Mouse (Mus musculus) adrenal gland, postnatal 25 days (tissue): ENCODE results near the gene Prpf39. TPM values are rescaled to one million over a fixed set of nuclear protein-coding genes. Genes with fewer than 3 reads are reported as not detected.

Experiments
- DNase-seq: peaks from one replicate; pipeline ENCODE4 v3.0.0; 2021; ENCODE audit warnings: mixed read lengths
- long read RNA-seq: library from polyadenylated mRNA; stranded (forward); transcript quantifications from one replicate; pipeline ENCODE4 v2.0.0, GENCODE M21; 2021
- total RNA-seq: library from RNA; stranded (reverse); gene quantifications from 2 replicates; pipeline ENCODE4 v1.2.3, GENCODE M21; 2021

Prpf39 gene
- 48.9 and 49.2 TPM in 2 replicates for total RNA-seq
- long read RNA-seq, full-length matches to known transcripts, result 13 of 50 reads
- long read RNA-seq, partial matches to known transcripts, result 5 of 50 reads
- long read RNA-seq, other reads (novel, unspliced or antisense), result 32 of 50 reads

DNA sequence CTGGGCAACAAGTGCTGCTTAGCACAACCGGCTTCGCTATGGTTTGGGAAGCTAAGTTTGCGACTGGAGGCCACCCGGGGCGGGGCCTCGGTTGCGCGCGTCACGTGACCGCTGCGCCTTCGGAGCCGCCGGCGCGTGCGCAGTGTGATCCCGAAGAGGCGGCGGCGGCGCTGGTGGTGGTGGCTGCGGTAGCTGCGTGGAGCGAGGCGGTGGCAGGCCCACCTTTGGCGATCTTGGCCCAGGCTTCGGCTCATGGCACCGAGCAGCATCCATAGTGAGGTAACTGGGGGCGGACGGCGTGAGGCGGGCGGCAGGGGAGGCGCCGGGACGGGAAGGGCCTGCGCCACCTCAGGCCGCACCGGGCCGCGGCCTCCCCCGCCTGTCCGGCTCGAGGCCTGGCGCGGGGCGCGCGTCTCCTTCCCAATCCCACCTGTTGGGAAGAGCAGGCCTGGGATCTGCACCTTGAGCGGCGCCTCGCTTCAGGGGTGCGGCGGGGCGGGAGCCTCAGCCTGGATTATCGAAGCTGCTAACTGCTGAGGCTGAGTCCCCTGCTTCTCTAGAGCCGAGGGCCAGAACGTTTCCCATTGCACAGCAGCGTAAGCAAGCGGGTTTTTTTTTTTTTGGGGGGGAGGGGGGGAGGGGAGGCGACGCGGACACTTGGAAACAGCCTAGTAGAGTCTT is at the start of gene Prpf39:
Gene Prpf39, plus strand, starts transcription at position 144 of the 681 bp plus-strand sequence.
- peak; percentile 94 for DNase-seq

DNA sequence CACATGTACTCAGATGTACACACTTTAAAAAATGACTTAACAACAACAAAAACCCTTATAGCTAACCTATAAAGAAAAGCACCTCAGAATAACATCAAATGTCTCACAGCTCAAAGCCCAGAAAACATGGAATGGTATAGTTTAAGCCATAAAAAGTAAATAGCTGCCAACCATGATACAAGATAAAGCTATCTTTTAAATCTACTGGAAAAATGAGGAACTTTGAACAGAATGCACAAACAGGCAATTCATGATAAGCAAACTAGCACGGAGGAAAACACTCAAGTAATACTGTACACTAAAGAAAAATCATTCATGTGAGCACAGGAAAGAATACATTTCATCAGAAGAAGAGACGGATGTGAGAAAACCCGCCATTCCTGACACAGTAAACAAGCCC is 28.4 kb upstream of the Prpf39 start:
- no peak for DNase-seq

DNA sequence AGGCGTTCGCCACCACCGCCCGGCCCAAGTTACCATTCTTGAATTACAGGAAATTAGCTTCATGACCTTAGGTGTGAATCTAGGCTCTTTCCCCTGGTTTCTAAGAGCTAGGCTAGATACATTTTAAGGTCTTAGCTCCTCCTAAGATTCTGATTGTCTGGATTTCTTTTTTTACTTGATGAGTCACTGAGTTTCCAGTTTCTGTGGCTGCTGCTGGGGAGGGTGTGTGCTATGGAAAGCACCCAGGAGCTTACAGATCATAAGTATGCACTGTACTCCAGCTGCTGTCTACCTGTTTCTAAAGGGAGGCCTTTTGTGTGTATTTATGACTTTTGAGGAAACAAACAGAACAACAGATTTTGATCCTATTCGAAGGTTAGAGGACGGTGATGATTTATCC is 13.3 kb upstream of the Prpf39 start:
- no peak for DNase-seq

DNA sequence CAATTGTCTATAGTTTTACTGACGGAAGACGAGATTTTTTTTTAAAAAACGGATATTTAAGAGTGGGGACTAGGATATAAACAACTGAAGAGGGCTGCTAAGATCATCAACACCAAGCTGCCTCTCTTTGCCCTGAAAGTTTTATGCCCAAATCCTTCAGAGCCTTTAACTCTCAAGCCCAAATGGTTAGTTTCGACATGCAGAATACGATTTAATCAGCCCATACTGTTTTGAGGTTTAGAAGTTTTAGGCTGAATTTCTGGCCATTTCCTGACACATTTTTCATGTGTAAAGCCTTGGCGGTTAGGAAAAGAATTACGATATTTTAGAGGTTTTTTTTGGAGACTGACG is 319 bp upstream of the Prpf39 start:
- no peak for DNase-seq

DNA sequence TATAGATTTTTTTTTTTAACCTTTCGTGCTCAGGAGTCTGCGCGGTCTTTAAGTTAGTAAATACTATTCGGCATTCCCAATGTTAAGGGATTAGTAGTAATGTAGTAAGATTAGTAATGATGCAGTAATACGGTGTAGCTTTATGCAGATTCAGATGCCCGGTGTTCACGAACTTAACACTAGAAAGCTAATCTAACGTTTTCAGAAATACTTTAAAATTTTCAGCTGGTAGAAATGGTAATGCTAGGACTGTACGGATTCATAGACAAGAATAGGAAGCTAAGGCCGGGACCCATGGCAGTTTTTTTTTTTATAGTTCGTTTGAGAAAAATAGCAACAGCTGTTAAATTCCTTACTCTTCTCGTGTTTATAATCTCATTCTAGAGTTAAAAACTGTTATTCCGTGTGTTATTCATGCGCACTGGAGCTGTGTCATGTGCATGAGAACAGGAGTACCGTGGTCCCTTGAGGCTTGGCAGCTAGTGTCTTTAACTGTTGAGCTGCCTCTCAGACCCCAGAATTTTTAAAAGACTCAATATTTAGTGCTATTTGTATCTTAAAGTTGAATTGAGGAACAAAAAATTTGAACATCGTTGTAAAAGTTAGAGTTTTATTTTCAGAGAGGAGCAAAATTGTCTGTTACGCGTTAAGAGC is 886 bp downstream of the Prpf39 start:
- DNase-seq, result no peak

DNA sequence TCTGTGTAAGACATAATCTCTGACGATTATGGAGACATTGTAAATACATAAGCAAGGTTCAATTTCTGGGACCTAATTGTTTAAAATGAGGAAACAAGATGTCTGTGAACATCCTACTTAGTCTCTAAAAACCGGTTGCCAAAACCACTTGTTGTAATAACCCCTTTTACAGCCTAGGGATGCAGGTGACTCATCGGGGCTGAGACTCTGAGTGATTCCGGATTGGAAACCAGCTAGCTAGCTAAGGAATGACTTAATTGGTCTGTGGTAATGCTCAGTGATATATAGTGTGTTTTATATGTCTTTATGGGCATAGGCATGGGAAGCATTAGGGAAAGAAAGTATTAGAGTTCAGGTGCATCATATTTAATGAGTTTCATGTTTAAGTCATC is 1.4 kb downstream of the Prpf39 start:
- DNase-seq, result peak; percentile 29

DNA sequence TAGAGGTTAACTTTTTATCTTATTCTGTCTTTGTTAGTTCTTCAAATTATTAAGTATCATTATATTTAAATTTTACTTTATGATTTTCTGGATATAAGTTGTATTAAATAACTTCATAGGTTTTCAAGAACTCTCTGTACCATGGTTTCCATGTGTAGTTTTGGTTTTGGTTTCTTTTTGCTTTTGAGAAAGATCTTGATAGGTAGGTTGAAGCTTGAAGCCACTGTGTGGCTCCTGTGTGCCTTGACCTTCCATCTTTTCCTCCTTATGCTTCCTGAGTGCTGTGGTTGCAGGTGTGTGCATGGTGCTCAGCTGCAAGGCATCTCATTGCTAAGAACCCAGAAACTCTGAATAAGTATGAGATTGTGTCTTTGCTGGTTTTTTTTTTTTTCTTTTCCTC is 12.7 kb downstream of the Prpf39 start:
- DNase-seq, result no peak

DNA sequence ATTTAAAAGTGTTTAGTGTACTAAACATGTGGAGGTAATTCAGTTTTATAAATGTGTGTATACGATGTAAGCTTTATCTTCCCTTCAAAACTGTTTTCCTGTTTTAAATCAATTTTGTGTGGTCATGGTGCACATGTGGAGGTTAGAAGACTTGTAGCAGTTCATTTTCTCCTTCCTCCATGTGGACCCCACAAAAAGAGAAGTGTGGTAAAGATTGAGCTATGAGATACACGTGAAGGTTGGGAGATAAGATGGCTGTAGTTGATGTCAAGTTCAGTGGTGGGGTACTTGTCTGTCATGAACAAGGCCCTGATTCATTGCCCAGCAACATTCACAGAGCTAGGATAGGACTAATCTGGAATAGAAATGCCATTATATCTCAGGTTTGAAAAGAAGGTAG is 22.1 kb downstream of the Prpf39 start:
- DNase-seq, result no peak

DNA sequence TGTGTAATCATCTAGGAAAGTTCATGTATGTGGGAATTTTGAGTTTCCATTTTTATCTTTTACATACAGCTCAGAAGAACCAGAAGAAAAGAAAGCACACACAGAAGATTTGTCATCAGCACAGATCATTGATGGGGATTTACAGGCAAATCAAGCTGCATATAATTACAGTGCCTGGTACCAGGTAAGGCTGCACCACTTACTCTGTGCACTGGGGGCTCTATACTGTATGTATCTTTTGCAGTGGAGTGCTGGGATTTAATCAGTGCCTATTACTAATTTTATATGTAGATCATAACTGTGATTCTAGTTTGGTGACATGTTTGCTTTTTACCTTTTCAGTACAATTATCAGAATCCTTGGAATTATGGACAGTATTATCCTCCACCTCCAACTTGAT is 24.9 kb downstream of the Prpf39 start:
- DNase-seq, result no peak

DNA sequence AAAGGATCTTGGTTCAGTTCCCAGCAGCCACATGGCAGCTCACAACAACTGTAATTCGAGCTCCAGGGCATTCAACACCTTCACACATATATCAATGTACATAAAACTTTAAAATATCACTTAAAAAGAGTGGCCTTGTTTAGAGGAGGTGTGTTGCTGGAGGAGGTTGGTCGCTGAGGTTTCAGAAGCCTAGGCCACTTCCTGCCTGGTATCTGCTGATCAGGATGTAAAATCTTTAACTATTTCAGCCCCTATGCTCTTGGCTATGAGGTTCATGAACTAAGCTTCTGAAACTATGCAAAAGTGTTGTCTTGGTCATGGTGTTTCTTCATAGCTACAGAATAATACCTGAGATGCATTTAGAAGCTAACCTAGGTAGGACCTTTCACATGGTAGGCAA is 29.1 kb downstream of the Prpf39 start:
- no peak for DNase-seq

DNA sequence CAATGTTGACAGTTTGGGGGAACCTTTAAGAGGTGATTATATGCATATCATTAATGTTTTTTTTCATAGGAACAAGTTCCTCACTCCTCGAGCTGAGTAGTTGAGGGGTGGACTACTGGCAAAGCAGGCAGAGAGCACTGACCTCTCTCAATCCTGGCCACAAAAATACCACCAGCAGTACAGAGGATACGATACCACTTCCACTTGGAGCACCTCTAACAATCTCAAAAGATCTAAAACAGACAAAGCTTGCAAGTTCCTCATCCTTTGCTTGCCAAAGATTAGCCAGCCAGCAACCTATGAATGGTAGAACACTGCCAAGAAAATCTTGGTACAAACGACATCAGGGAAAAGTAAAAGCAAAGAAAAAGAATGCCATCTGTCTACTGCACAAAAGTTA is 30.1 kb downstream of the Prpf39 start:
- no peak for DNase-seq

DNA sequence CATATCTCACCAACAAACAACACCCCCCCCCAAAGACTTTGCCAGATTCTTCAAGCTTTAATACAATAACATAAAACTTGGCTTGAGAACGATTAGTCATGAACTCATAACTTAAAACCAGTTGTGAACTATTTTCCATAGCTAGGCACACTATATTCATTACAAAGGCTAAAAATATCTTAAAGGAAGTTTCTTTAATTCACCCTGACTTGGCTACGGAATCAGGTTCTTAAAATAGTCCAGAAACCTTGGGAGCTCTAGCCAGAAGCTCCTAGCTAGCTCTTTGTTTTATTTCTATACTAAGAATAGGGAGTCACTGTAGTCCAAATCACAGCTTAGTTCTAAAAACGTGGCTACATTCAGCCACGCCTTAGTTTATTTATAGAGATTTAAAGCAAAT is 32.3 kb downstream of the Prpf39 start:
- no peak for DNase-seq

DNA sequence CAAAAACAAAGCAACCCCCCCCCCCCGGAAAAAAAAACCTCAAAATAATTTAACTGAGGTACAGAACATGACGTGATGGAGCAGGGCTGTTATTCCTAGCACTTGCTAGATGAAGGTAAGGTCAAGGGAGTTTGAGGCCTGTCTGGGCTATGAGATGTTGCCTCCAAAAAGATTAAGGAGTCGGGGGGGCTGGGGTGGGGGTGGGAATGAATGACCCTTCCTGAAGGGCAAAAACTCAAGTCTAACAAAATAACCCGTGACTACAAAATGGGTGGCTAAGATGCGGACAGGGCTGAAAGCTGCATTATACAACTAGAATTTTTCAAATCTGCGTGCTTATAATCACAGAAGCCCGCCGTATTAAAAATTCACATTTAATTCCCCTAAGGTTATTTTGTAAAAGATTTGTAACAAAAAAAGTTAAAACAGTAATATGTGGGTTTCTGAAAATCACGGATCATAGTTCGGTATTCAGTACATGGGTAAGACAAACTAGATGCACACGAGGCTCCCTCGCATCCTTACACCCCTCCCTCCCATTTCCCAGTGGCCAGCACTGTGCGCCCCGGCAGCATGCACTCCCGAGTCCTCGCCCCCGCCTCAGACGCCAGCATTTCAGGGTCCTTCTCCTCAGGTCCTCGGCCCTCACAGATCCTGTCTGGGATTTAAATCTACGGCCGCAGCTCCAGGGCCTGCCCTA is 36.9 kb downstream of the Prpf39 start:
- no peak for DNase-seq

DNA sequence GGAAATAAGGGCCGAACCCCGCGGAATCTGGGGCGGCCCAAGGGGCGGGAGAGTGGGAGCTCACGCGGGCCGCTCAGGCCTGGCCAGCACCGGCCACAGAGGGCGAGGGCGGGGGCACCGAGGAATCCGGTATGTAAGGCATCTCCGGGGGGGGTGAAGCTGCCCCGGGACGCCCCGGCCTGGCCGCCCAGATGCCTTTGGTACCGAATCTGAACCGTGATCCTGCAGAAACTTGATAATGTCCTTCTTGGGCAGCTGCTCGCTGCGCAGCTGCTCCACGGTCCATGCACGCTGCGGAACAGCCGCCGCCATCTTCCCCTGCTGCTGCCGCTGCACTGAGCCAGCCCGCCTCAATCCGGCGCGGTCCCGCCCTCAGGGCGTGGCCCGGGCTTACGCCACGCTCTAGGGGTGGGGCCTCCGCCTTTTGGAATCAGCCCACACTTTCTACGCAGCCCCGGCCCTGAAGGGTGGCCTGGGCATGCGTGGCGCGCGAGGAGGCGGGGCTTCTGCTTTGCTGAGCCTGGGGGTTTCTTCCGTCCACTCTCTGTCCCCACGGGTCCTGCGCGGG is 37.6 kb downstream of the Prpf39 start, which contains the start of gene Fkbp3:
Gene Fkbp3, minus strand, starts transcription at position 397 of the 568 bp plus-strand sequence.
- peak; percentile 98 for DNase-seq

DNA sequence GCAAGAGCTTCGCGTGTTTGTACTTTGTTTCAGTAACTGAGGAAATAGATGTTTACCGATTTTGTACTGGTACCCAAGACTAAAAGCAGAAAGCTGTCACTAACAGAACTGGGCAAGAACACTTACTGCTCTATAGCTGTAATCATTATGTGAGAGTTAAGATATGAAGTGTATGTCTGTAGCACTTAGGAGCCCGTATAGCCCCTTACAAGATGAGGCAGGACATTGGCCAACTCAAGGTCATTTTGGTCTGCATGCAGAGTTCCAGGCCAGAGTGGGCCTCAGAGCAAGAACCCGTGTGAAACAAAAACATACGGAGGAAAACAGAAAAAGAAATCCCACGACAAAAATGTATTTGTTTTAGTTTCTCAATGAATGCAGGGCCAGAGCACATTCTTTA is 38.5 kb downstream of the Prpf39 start:
- no peak for DNase-seq

DNA sequence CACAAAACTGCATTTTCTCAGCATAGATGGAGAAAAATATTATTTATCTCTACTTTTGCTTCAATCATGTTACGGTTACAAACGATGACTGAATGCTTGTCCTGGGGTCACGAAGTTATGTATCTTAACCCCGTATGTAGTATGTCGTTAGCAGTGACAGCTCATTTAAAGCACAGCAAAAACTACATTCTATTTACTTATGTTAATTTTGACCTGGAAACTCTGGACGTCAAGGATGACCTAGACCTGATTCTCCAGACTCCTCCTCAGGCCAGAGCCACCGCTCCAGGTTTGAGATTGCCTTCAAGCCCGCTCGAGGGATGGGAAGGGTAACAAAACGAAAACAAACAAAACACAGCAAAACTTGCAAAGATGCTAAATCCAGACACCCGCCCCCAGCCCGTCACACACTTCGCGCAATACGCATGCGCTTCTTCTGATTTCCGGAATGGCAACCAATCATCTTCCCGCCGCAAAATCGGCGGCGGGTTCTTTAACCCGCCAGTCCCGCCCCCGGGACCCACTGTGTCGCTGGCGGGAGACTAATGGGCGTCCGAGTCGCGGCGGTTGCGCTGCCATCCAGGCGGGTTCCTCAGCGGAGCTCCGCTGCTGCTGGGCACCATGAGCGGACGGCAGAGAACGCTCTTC is 39.1 kb downstream of the Prpf39 start, which contains the start of gene Fancm:
Gene Fancm, plus strand, starts transcription at position 519 of the 648 bp plus-strand sequence.
- DNase-seq, result peak; percentile 89

DNA sequence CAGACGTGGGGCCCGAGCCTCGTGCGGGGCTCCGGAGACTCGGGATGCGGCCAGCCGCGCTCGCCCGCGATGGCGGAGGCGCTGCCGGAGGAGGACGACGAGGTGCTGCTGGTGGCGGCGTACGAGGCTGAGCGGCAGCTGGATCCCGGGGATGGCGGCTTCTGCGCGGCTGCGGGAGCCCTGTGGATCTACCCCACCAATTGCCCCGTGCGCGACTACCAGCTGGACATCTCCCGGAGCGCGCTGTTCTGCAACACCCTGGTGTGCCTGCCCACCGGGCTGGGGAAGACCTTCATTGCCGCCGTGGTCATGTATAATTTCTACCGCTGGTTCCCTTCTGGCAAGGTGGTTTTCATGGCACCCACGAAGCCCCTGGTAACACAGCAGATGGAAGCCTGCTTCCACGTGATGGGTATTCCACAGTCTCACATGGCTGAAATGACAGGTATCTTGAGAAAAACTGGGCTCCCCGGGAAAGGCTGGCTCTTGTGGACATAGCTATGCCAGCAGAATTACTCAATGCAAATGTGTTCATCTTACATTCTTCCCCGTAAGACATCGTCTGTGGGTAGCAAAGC is 39.7 kb downstream of the Prpf39 start:
- no peak for DNase-seq

DNA sequence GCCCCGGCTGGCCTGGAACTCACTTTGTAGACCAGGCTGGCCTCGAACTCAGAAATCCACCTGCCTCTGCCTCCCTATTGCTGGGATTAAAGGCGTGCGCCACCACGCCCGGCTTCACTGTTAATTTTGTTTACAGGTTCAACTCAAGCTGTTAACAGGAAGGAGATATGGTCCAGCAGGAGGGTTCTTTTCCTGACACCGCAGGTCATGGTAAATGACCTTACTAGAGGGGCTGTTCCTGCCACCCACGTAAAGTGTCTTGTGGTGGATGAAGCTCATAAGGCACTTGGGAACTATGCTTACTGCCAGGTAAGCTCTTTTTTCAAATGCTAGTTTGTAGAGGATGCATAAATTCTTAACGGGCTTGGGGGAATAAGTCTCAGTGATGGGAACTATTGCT is 40.8 kb downstream of the Prpf39 start:
- no peak for DNase-seq

DNA sequence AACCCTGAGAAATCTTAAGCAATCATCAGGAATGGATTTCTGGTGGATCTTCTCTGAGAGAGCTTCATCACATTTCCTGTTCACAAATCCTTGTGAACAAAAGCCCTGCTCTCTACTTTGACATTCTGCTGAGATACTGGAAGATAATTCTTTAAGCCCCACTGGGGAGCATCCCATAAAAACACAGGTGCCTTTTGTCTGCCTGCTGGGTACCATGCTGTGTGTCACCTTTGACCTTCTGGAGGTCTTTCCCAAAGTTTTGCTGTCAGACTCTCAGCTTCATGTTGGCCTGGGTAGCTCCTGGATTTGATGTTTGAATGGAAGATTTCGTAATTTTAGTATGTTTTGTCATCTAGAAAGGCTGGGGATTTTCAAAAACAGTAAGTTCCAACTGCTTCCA is 72.6 kb downstream of the Prpf39 start:
- no peak for DNase-seq

DNA sequence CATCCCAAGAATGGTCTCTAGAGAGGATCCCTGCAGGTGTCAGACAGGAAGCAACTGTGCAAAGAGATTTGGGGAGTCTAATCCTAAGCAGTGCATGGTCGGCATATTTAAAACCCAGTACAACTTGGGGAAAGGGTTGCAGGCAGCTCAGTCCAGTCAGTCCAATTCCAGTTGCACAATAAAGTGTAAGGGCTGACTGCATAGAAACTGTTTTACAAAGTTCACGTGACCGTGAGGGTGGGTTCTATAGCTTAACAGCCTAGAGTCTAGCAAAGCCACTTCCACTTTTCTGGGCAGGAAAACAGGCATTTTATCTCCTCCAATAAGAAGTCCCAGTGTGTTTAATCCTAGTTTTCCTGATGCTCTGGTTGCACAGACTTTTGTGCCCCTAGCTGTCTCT is 75.4 kb downstream of the Prpf39 start:
- no peak for DNase-seq

DNA sequence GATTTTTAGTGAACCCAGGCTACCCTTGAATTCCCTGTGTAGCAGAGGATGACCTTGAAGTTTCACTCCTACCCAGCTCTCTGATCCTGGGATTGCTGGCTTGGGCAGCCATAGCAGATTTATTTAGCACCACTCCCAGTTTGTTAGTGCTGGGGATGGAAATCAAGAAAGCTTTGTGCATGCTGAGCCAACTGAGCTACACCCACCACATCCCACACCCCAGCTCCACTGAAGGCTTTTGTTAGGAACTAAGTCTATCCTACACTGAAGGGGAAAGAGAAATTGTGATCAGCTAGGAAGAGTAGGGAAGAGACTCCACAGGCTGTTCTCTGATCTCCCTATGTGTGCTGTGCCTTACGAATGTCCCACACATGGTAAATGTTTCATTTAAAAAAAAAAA is 76.7 kb downstream of the Prpf39 start:
- no peak for DNase-seq
